Mouse (Mus musculus): Measurements from ENCODE around the gene Filip1l. TPM values are rescaled to one million over a fixed set of nuclear protein-coding genes. Genes with fewer than 3 reads are reported as not detected.

The Filip1l gene
- total RNA-seq, 2 experiments from 2014 or later = 3.1 to 3.9 TPM

GRCm38 (mm10) chr16:57427516-57428285 lies 74.8 kb downstream of the Filip1l start:
- DNase-seq (ENCODE audit: extremely low spot score in 1 of 2, low spot score in 1 of 2) = no peak

- DNase-seq (ENCODE audit: extremely low spot score in 1 of 2, low spot score in 1 of 2) = no peak
These were observed 76.1 kb downstream of the Filip1l start for GRCm38 (mm10) chr16:57428977-57429376.

GRCm38 (mm10) chr16:57431294-57431693 lies 78.4 kb downstream of the Filip1l start:
- no peak for DNase-seq (ENCODE audit: extremely low spot score in 1 of 2, low spot score in 1 of 2)

- DNase-seq (ENCODE audit: extremely low spot score in 1 of 2, low spot score in 1 of 2) = no peak
These were observed 80.3 kb downstream of the Filip1l start for GRCm38 (mm10) chr16:57433173-57433572.

- DNase-seq (ENCODE audit: extremely low spot score in 1 of 2, low spot score in 1 of 2) = no peak
These were observed 80.8 kb downstream of the Filip1l start for GRCm38 (mm10) chr16:57433671-57434070.

GRCm38 (mm10) chr16:57434640-57435039 lies 81.7 kb downstream of the Filip1l start:
- DNase-seq (ENCODE audit: extremely low spot score in 1 of 2, low spot score in 1 of 2) = no peak

- no peak for DNase-seq (ENCODE audit: extremely low spot score in 1 of 2, low spot score in 1 of 2)
These were observed 84.8 kb downstream of the Filip1l start for GRCm38 (mm10) chr16:57437523-57438287.

- no peak for DNase-seq (ENCODE audit: extremely low spot score in 1 of 2, low spot score in 1 of 2)
These were observed 85.4 kb downstream of the Filip1l start for GRCm38 (mm10) chr16:57438288-57438685.

GRCm38 (mm10) chr16:57439206-57439605 lies 86.3 kb downstream of the Filip1l start:
- DNase-seq (ENCODE audit: extremely low spot score in 1 of 2, low spot score in 1 of 2) = no peak

- DNase-seq (ENCODE audit: extremely low spot score in 1 of 2, low spot score in 1 of 2) = no peak
These were observed 88.0 kb downstream of the Filip1l start for GRCm38 (mm10) chr16:57440706-57441437.

GRCm38 (mm10) chr16:57445096-57446094 lies 92.5 kb downstream of the Filip1l start:
- DNase-seq (ENCODE audit: extremely low spot score in 1 of 2, low spot score in 1 of 2) = no peak

- no peak for DNase-seq (ENCODE audit: extremely low spot score in 1 of 2, low spot score in 1 of 2)
These were observed 100.1 kb downstream of the Filip1l start for GRCm38 (mm10) chr16:57453009-57453408.

- DNase-seq (ENCODE audit: extremely low spot score in 1 of 2, low spot score in 1 of 2) = no peak
These were observed 101.3 kb downstream of the Filip1l start for GRCm38 (mm10) chr16:57454106-57454763.

GRCm38 (mm10) chr16:57455573-57455972 lies 102.7 kb downstream of the Filip1l start:
- DNase-seq (ENCODE audit: extremely low spot score in 1 of 2, low spot score in 1 of 2) = no peak

- DNase-seq (ENCODE audit: extremely low spot score in 1 of 2, low spot score in 1 of 2) = no peak
These were observed 103.1 kb downstream of the Filip1l start for GRCm38 (mm10) chr16:57456003-57456402.

GRCm38 (mm10) chr16:57465386-57465913 lies 112.6 kb downstream of the Filip1l start:
- no peak for DNase-seq (ENCODE audit: extremely low spot score in 1 of 2, low spot score in 1 of 2)

- DNase-seq (ENCODE audit: extremely low spot score in 1 of 2, low spot score in 1 of 2) = no peak
These were observed 116.4 kb downstream of the Filip1l start for GRCm38 (mm10) chr16:57469301-57469700.

GRCm38 (mm10) chr16:57469869-57470268 lies 117.0 kb downstream of the Filip1l start:
- no peak for DNase-seq (ENCODE audit: extremely low spot score in 1 of 2, low spot score in 1 of 2)

- no peak for DNase-seq (ENCODE audit: extremely low spot score in 1 of 2, low spot score in 1 of 2)
These were observed 117.5 kb downstream of the Filip1l start for GRCm38 (mm10) chr16:57470286-57470830.
